13 mouse cellular contexts compared by ENCODE assay signal in the genomic region with DNA sequence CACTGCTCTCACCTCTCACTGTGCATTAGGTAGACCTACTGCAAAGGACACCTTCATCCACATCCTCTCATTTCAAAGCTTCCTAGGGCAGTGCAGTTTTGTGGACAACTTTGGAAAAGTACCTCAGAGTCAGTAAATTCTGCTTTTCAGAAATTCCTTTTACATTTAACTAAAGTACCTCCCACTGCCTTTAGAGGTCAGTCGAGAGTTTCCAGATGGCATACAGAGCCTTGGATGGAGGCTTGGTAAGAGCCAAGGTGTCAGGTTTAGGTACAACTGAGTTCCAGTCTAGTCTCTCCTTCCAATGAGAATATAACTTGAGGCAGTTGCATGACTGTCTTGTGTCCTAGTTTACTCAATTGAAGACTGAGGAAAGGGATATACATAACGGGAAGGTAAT. TPM values are rescaled to one million over a fixed set of nuclear protein-coding genes. Genes with fewer than 3 reads are reported as not detected.
DNase-seq lines count a peak whose midpoint lies in the region; ATAC-seq and TF ChIP-seq lines count a peak whose summit lies in the region.
"Had no signal": no experiment of that assay in that cellular context is flagged by ENCODE, and none has a peak within 500 bp of the region (broad histone marks: within the 10 kb centered on the region; RNA-seq: fewer than 3 reads in every experiment).

No protein-coding gene starts in this region.

- CTCF ChIA-PET in Patski (lab: Charles Lee), result interaction anchor here (1.1 to 2.3 kb wide), 3 partner anchors 9 to 467 kb away, joined by 6 to 8 read pairs (median 7); no protein-coding TSS in a partner anchor

- TF ChIP-seq POLR2A in kidney, adult 2 months (IDR thresholded peaks at IDR 0.05; ENCODE audit: low read depth, low read length), result no peak

- no peaks in the 10 kb centered on the region for H3K36me3 ChIP-seq in kidney, postnatal 0 days (ENCODE audit: insufficient read depth, low read length)
- no peaks in the 10 kb centered on the region for H3K36me3 ChIP-seq in kidney, adult 2 months (ENCODE audit: control insufficient read depth, insufficient read depth, low read length)
- no peaks in the 10 kb centered on the region for H3K36me3 ChIP-seq in limb, embryonic 11.5 days (ENCODE audit: control insufficient read depth, insufficient read depth, low read length)

- H3K27ac ChIP-seq in kidney, postnatal 0 days, result no peak overlapping the region
- no peak overlapping the region for H3K27ac ChIP-seq in kidney, adult 2 months (ENCODE audit: insufficient read depth, low read depth, low read length)
- H3K27ac ChIP-seq in limb, embryonic 11.5 days (replicated peaks; ENCODE audit: low read depth, low read length), result no peak overlapping the region

- H3K4me3 ChIP-seq in kidney, postnatal 0 days (replicated peaks; ENCODE audit: low read depth, low read length), result no peak overlapping the region
- no peak overlapping the region for H3K4me3 ChIP-seq in kidney, adult 2 months (ENCODE audit: insufficient read depth, low read depth, low read length)
- no peak overlapping the region for H3K4me3 ChIP-seq in limb, embryonic 11.5 days (ENCODE audit: low read depth, low read length)

- TF ChIP-seq CTCF in kidney, postnatal 0 days (IDR thresholded peaks at IDR 0.05; ENCODE audit: low read depth), result peak; percentile 57
- no peak for TF ChIP-seq CTCF in kidney, adult 2 months (conservative IDR thresholded peaks at IDR 0.05; ENCODE audit: insufficient read depth, insufficient read length, low read depth, low read length)
- TF ChIP-seq CTCF in Patski (IDR thresholded peaks at IDR 0.05), result peak; percentile 63

- 43% methylated on average over 2 of the region's 2 CpGs for WGBS in kidney, postnatal 0 days
- 44% methylated on average over 2 of the region's 2 CpGs for WGBS in kidney, adult 2 months
- 51% methylated on average over 2 of the region's 2 CpGs for WGBS in limb, embryonic 11.5 days

- H3K9ac ChIP-seq in kidney, postnatal 0 days (ENCODE audit: low read depth, low read length), result no peak overlapping the region
- no peak overlapping the region for H3K9ac ChIP-seq in limb, embryonic 11.5 days (ENCODE audit: low read length)

- no peak overlapping the region for H3K4me2 ChIP-seq in kidney, postnatal 0 days (ENCODE audit: low read length)
- no peak overlapping the region for H3K4me2 ChIP-seq in limb, embryonic 11.5 days (ENCODE audit: low read depth, severe bottlenecking)

- no peak for ATAC-seq in kidney, postnatal 0 days (replicated peaks; ENCODE audit: low FRiP score, low read depth)
- no peak for ATAC-seq in Patski
- ATAC-seq in limb, embryonic 11.5 days (ENCODE audit: insufficient number of reproducible peaks, low FRiP score, low TSS enrichment, low read depth), result no peak

- peak; percentile 37 for DNase-seq in kidney, postnatal 0 days (ENCODE audit: low spot score)
- DNase-seq in kidney, adult 2 months, result no peak
- peak; percentile 30 for DNase-seq in CD4-positive helper T cell, adult 2 months (ENCODE audit: low read depth, low spot score)
- no peak for DNase-seq in Patski (ENCODE audit: low read depth, low spot score)
- peak; percentile 21 for DNase-seq in limb, embryonic 11.5 days (ENCODE audit: low spot score)
- no peak for DNase-seq in adrenal gland, adult (ENCODE audit: inconsistent age in 2 of 2, low spot score in 1 of 2)
- DNase-seq in thymus, adult 18-20 months, result no peak
- DNase-seq in thymus, postnatal 14 days, result no peak
- DNase-seq: adrenal gland, adult 2 months; heart, postnatal 36 days; lung, adult 2 months; right cerebral cortex, postnatal 4 days; thymus, postnatal 36 days had no signal

- H3K4me1 ChIP-seq in kidney, postnatal 0 days (replicated peaks; ENCODE audit: insufficient read depth, low read length), result no peaks in the 10 kb centered on the region
- no peaks in the 10 kb centered on the region for H3K4me1 ChIP-seq in kidney, adult 2 months (ENCODE audit: control insufficient read depth, insufficient read depth, low read length)
- no peaks in the 10 kb centered on the region for H3K4me1 ChIP-seq in limb, embryonic 11.5 days (ENCODE audit: control insufficient read depth, insufficient read depth, low read length)

- no peaks in the 10 kb centered on the region for H3K9me3 ChIP-seq in kidney, postnatal 0 days (replicated peaks; ENCODE audit: low read length)
- H3K9me3 ChIP-seq in limb, embryonic 11.5 days (ENCODE audit: control insufficient read depth, low read length), result no peaks in the 10 kb centered on the region

- in situ Hi-C loops in Patski (cut with MboI; ENCODE audit: low pct_unique_long_range_greater_than_20kb), result loop anchor here (25.0 kb wide), 1 partner anchor 638 kb away; a partner anchor contains a TSS

- no peaks in the 10 kb centered on the region for H3K27me3 ChIP-seq in kidney, postnatal 0 days (ENCODE audit: insufficient read depth, low read length)
- H3K27me3 ChIP-seq in kidney, adult 2 months (replicated peaks; ENCODE audit: control insufficient read depth, insufficient read depth, low read length), result no peaks in the 10 kb centered on the region
- H3K27me3 ChIP-seq in Patski, result no peaks in the 10 kb centered on the region
- no peaks in the 10 kb centered on the region for H3K27me3 ChIP-seq in limb, embryonic 11.5 days (ENCODE audit: control insufficient read depth, insufficient read depth, low read length)

- POLR2A ChIA-PET in Patski (lab: Charles Lee), result no interaction called here

RNA-seq across cellular contexts. Expression of a gene that starts 46.8 kb away (rescaled TPM):
- polyA plus RNA-seq in kidney, postnatal 0 days (2015; fragmentation: Nextera tagmentation; extraction: Ambion mirVana), result 19.6 and 20.3 TPM in 2 replicates
- 3.3 and 4.0 TPM in 2 replicates for polyA plus RNA-seq in kidney, adult 2 months (2012; rRNA removed)
- 22.0 TPM for polyA plus RNA-seq in Patski (2021)
- polyA plus RNA-seq in limb, embryonic 11.5 days (2014; fragmentation: Nextera tagmentation; extraction: Ambion mirVana), result 28.3 and 30.2 TPM in 2 replicates

RNA-seq across cellular contexts. Expression of a gene that starts 47.5 kb away (rescaled TPM):
- 49.2 and 50.3 TPM in 2 replicates for polyA plus RNA-seq in kidney, postnatal 0 days (2015; fragmentation: Nextera tagmentation; extraction: Ambion mirVana)
- 7.9 and 9.0 TPM in 2 replicates for polyA plus RNA-seq in kidney, adult 2 months (2012; rRNA removed)
- 44.0 TPM for polyA plus RNA-seq in Patski (2021)
- polyA plus RNA-seq in limb, embryonic 11.5 days (2014; fragmentation: Nextera tagmentation; extraction: Ambion mirVana), result 73.7 and 75.7 TPM in 2 replicates

Comparison
In these comparisons a context has a peak if more than half of its experiments do, and no peak if none do; other contexts are left out.
1. DNase-seq: peak in kidney, postnatal 0 days (single experiment), CD4-positive helper T cell, adult 2 months (single experiment) and limb, embryonic 11.5 days (single experiment); none in kidney, adult 2 months (single experiment), Patski (single experiment), adrenal gland, adult (0 of 2), thymus, adult 18-20 months (0 of 2) and thymus, postnatal 14 days (single experiment).